Comparison of ENCODE assay signal across 2 mouse cellular contexts in the genomic region with DNA sequence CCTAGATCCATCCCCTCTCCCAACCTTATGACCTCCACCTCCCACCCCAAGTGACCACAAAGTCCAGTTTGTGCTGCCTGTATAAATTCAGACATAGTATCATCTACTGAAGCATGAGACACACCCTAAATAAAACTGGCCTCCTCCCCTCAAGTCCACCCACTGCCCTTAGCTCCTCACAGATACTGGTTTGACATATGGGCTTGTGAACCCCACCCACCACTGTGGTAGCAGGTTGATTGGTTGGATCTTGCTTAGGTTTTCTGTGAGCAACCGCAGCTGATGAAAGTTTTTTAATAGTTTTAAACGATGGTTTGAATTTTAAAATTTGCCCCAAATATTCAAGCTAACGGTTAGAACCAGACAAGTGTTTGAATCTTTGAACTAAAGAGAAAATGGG.
TF ChIP-seq lines count a peak whose summit lies in the region.

No protein-coding gene starts in this region.

TF ChIP-seq in MEL, 35 proteins besides CTCF, POLR2A, EP300 and RAD21 (continued from another document):
- TF ChIP-seq USF2 (IDR thresholded peaks at IDR 0.05; ENCODE audit: borderline replicate concordance in 1 of 2, insufficient read depth in 1 of 2, low read depth in 1 of 2, low read length in 2 of 2) (no peak), CHD2 (IDR thresholded peaks at IDR 0.05; ENCODE audit: low read length) (no peak), KAT2A (conservative IDR thresholded peaks at IDR 0.05; ENCODE audit: low read depth, low read length) (no peak), USF1 (IDR thresholded peaks at IDR 0.05; ENCODE audit: low read depth, low read length) (no peak)

TF ChIP-seq in myocyte, 11 proteins besides CTCF, POLR2A, EP300 and RAD21 (continued from another document):
- TF ChIP-seq CEBPB (IDR thresholded peaks at IDR 0.05; ENCODE audit: insufficient read depth, poor library complexity, severe bottlenecking) (no peak), MYOD1 (IDR thresholded peaks at IDR 0.05; ENCODE audit: control insufficient read depth in 1 of 3, insufficient read length in 2 of 3, low read depth in 2 of 3) (no peak), USF1 (IDR thresholded peaks at IDR 0.05; ENCODE audit: low read depth) (no peak)
